Mouse (Mus musculus) brain, adult 2 months (tissue): ENCODE measurements at regions not wholly inside any gene's neighbourhood (a gene's known extent, or its start where the extent isn't known, plus 50 kb on each side); places are given as distances from the start of the nearest gene placed in this dataset.

Experiments used
- DNase-seq: peaks from one replicate; pipeline ENCODE4 v3.0.0; 2011; ENCODE audit warnings: low read depth, low spot score

- peak; percentile 47 for DNase-seq
Measured at GRCm38 (mm10) chr5:113408588-113408987, 51.5 kb downstream of the Aym1 start.

GRCm38 (mm10) chr5:113410963-113411362, 53.9 kb downstream of the Aym1 start:
- peak; percentile 44 for DNase-seq

GRCm38 (mm10) chr5:113414639-113415038, 57.5 kb downstream of the Aym1 start:
- peak; percentile 75 for DNase-seq

- no peak for DNase-seq
Measured at GRCm38 (mm10) chr5:113418335-113419013, 61.4 kb downstream of the Aym1 start.

GRCm38 (mm10) chr5:113420619-113421018, 63.5 kb downstream of the Aym1 start:
- DNase-seq: no peak

- DNase-seq: no peak
Measured at GRCm38 (mm10) chr5:113421993-113422725, 65.1 kb downstream of the Aym1 start.

- no peak for DNase-seq
Measured at GRCm38 (mm10) chr5:113422726-113423110, 65.6 kb downstream of the Aym1 start.

- peak; percentile 25 for DNase-seq
Measured at GRCm38 (mm10) chr5:113427779-113428178, 62.4 kb upstream of the Wscd2 start.

- DNase-seq: no peak
Measured at GRCm38 (mm10) chr5:113431334-113431733, 58.8 kb upstream of the Wscd2 start.

GRCm38 (mm10) chr5:113436987-113437386, 53.1 kb upstream of the Wscd2 start:
- no peak for DNase-seq
